In the genomic region with DNA sequence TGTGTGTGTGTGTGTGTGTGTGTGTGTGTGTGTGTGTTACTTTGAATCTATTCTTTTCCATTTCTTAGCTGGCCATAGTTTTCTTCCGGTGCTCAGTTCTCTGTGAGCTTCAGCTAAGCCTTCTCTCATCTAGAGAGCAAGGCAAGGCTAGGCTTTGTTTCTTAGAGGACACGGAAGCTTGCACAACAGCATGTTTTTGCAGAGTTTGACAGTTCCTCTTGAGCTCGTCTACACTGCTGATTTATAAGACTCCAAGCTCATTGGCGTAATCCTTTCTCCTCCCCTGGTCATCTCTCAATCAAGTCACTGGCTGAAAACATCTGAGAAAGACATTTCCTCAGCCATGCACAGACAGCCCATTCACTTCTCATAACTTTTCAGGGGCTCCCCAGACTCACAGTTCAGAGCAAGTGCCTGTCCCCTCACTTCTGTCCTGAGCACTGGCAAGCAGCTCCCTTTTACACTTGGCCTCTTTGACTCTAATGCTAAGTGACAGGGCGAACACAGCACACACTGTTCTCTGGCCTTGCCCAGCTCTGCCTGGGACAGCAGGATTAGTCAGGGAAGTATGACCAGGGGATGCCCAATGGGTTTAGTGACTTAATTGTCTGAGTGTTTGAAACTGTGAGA, we compare ENCODE assay signal across 10 mouse cellular contexts.
DNase-seq lines count a peak whose midpoint lies in the region; ATAC-seq lines count a peak whose summit lies in the region.
"Had no signal": no experiment of that assay in that cellular context is flagged by ENCODE, and none has a peak within 500 bp of the region (broad histone marks: within the 10 kb centered on the region; RNA-seq: fewer than 3 reads in every experiment).

No protein-coding gene starts in this region.

- H3K9me3 ChIP-seq in hindbrain, embryonic 12.5 days (replicated peaks) = no peaks in the 10 kb centered on the region
- no peaks in the 10 kb centered on the region for H3K9me3 ChIP-seq in midbrain, embryonic 15.5 days

- H3K27ac ChIP-seq in hindbrain, embryonic 12.5 days = peak overlapping the region; percentile 42
- H3K27ac ChIP-seq in midbrain, embryonic 15.5 days = peak overlapping the region; percentile 25; the same call in 1 of the 2 replicates

- H3K36me3 ChIP-seq in hindbrain, embryonic 12.5 days = no peaks in the 10 kb centered on the region
- no peaks in the 10 kb centered on the region for H3K36me3 ChIP-seq in midbrain, embryonic 15.5 days (replicated peaks)

- 66% methylated on average over 5 of the region's 5 CpGs for WGBS in hindbrain, embryonic 12.5 days
- WGBS in midbrain, embryonic 15.5 days = 28% methylated on average over 5 of the region's 5 CpGs

- H3K4me3 ChIP-seq in hindbrain, embryonic 12.5 days = no peak overlapping the region
- H3K4me3 ChIP-seq in midbrain, embryonic 15.5 days = no peak overlapping the region

- no peak overlapping the region for H3K4me2 ChIP-seq in hindbrain, embryonic 12.5 days (replicated peaks)
- no peak overlapping the region for H3K4me2 ChIP-seq in midbrain, embryonic 15.5 days

- no peak overlapping the region for H3K9ac ChIP-seq in hindbrain, embryonic 12.5 days
- no peak overlapping the region for H3K9ac ChIP-seq in midbrain, embryonic 15.5 days

- no peaks in the 10 kb centered on the region for H3K27me3 ChIP-seq in hindbrain, embryonic 12.5 days
- no peaks in the 10 kb centered on the region for H3K27me3 ChIP-seq in midbrain, embryonic 15.5 days (replicated peaks)
- H3K27me3 ChIP-seq: Patski had no signal

- peak; percentile 60; the same call in 1 of the 2 replicates for ATAC-seq in hindbrain, embryonic 12.5 days (ENCODE audit: low FRiP score)
- peak; percentile 89 for ATAC-seq in midbrain, embryonic 15.5 days (replicated peaks)
- ATAC-seq: Patski had no signal

- H3K4me1 ChIP-seq in hindbrain, embryonic 12.5 days = peaks cover 5% of the 10 kb centered on the region; the same call in 1 of the 2 replicates
- no peaks in the 10 kb centered on the region for H3K4me1 ChIP-seq in midbrain, embryonic 15.5 days

- peak; percentile 10 to 48 for DNase-seq in adrenal gland, adult (ENCODE audit: inconsistent age in 2 of 2, low spot score in 1 of 2)
- DNase-seq in adrenal gland, postnatal 4 days (ENCODE audit: low spot score in 2 of 2) = no peak
- DNase-seq in kidney, adult 9 months = peak; percentile 9
- no peak for DNase-seq in kidney, postnatal 10 days
- DNase-seq in liver = no peak
- DNase-seq in thymus, adult 18-20 months = no peak
- DNase-seq: lung, postnatal 14 days had no signal

Comparison
In these comparisons a context has a peak if more than half of its experiments do, and no peak if none do; other contexts are left out.
1. DNase-seq: peak in adrenal gland, adult (2 of 2) and kidney, adult 9 months (single experiment); none in adrenal gland, postnatal 4 days (0 of 2), kidney, postnatal 10 days (single experiment), liver (single experiment) and thymus, adult 18-20 months (0 of 2).